Mouse (Mus musculus): ENCODE data around the gene Col25a1.

Col25a1 gene

DNA sequence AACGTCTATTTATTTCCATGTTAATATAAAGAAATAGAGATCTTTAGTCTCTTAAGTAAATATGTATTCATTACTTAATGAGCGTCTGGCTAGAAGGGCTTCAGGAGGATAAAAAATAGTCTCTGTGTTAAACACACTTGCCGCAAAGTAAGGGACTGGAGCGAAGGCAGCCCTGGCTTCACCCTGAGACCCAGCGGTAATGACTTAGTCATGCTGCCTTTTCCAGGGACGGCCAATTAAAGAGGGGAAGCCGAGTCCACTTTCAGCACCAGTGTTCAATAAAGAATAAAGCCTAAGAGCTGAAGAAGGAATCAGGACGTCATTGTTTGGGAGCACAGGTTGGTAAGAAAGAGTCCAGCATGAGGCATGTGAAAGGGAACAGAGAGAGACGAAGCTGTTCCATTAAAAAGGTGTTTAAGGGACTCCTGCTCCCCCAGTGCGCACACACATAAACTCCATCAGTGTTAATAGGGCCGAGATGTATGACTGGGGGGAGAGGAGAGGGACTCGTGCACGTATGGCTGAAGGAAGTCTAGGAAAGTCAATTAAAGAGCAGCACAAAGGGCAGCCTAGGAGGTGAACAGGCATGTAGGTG lies 30.1 kb downstream of the Col25a1 start:
- no peak for DNase-seq (ENCODE audit: low read depth, low spot score)

DNA sequence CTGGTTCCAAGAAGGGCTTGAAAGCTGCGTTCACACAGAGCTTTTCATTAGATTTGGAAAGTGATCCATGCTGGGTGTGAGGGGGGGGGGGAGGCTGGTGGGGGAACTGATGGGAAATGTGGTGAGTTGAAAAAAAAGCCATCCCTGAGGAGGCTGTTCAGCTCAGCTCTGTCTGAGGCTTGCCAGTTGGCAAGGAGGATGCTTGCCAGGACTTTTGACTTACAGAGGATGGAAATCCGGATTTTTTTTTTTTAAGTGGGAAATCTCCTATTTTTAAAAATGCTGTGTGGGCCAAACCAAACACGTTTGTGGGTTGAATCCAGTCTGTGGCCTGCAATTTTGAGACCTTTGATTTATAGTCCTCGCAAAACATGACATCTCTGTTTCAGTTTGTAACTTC lies 35.6 kb downstream of the Col25a1 start:
- DNase-seq (ENCODE audit: low read depth, low spot score), result no peak

DNA sequence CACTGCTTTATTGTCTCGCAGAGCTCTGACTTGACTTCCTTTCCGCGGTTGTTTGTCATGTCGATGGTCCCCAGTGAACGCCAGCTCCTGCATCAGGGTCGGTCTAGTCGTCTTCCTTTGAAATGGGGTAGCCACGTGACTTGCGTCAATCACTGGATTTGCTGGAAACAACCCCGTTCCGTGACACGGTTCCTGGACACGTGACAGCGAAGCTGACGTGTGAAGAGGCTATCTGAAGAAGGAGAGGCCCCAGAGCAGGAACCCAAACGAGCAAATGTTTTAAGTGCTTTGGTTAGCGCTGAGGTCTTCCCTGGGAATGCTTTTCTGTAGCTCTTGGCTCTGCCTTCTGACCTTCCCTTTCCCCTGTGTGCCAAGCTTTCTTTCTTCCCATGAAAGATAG lies 41.5 kb downstream of the Col25a1 start:
- DNase-seq (ENCODE audit: low read depth, low spot score), result no peak

DNA sequence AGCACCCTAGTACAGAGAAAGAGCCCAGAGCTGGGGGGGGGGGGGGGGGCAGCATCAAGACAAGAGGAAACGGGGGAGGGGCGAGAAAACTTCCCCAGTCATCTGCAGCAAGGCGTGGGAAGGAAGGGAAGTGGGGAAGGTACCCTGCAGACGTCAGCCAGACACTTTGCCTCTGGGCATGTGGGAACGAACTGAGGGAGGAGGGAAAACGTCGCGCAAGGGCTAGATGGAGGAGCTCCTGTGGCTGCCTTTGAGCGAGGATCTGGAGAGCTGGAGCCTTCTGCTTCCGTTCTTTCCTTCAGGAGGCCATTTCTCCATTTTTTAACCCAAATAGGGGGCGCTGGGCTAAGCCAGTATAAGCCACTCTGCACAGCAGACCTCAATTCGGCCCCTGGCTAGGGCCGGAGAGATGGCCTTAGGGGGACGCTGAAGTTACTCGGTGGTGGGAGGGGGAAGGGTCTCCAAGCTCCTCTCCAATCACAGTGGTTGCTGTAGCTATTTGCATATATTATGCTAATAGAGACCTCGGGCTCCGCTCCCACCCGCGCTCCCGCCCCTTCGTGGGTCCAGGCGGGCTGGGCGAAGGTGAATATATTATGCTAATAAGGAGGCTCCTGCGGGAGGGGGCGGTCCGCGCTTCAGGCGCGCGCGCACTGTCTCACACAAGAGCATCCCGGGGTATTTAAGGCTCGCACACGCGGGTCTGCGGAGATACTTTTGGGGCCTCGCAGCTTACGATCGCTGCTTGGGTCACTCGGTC lies 49.1 kb downstream of the Col25a1 start:
- DNase-seq (ENCODE audit: low read depth, low spot score), result no peak

DNA sequence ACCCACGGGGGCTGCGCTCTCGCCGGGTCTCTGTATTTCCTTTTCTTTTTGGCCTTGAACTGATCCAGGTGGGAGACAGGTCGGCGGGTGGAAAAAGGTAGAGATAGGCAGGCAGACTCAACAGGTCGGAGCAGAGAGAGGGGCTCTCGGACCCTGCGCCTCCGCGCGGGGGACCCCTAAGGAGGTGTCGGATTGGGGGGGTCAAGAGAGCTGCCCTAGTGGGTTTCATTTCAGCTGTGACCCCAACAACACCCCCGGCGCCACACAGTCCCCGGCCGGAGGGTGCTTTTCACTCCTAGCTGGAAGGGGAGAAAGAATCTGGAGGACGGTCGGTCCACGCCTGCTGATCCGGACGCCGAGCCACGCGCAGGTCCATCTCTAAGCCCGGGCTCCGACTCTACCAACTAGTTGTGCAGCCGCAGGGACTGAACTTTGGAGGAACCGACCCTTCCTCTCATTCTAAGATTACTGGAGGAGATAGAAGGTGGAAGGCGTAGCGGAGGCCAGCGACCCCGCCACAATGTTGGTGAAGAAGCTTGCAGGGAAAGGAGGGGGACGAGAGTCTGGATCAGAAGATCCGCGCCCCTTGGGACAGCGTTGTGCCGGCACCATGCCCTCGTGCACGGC lies 49.8 kb downstream of the Col25a1 start:
- DNase-seq (ENCODE audit: low read depth, low spot score), result no peak

DNA sequence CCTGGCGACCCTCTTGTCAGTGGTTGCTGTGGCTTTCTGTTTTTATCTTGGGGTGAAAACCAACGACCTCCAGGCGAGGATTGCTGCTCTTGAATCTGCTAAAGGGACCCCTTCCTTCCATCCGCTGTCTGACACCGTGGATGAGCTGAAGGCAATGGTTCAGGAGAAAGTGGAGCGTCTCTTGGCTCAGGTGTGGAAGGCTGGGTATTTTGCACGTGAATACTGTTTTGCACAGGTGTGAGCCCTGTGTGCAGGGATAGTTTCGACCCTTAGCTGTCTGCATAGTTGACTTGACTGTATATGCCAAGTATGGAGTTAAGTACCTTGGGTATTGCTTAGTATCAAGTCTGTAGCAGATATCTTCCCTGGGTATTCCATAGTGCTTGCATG lies 50.3 kb downstream of the Col25a1 start:
- DNase-seq (ENCODE audit: low read depth, low spot score), result no peak

DNA sequence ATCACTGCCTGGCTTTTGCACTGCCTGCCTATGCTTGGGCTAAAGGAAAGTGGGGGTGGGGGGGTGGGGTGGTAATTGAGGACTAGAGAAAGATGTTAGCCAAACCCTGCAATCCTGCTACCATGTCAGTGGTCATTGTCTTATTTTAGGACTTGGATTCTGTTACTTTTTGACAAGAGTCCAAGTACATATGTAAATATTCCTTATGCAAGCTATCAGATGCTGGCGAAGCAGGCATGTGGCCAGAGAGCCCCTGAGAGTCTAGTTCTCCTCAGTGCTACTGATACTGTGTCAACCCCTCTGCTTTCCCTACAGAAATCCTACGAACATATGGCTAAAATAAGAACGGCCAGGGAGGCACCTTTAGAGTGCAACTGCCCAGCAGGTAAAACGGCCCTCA lies 51.1 kb downstream of the Col25a1 start:
- no peak for DNase-seq (ENCODE audit: low read depth, low spot score)

DNA sequence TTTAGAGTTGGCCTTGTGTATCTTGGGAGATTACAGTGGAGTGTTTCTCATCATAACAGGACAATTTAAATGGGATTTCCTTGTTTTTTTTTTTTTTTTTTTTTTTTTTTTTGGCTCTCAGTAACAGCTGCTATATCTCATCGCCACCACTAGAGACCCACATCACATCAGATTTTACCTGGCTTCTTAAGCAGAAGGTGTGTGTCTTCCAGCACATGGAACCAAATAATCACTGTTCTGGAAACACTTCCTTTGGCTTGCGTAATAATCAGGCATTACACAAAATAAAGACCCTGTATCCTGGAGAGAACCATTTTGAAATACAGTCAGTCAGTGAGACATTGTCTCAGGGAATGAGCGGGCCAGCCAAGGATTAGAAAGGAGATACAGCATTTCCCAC lies 53.8 kb downstream of the Col25a1 start:
- DNase-seq (ENCODE audit: low read depth, low spot score), result no peak

DNA sequence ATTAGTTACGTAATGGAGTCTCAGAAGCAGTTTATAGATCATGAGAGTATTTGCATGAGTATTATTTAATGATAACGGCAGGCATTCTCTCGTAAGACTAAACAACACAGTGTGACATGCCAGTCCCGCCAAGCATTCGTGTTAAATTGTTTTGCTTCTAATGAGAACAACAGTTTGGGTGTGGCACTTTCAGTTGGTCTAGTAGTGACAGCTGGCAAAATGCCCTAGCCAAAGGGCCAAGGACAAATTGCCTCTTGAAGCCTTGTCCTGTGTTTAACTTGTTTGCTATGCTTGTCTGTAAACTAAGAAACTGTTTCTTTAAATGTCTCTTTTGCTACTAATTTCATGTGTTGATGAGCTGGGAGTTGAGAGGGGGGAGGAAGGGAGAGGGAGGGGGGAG lies 56.3 kb downstream of the Col25a1 start:
- no peak for DNase-seq (ENCODE audit: low read depth, low spot score)

DNA sequence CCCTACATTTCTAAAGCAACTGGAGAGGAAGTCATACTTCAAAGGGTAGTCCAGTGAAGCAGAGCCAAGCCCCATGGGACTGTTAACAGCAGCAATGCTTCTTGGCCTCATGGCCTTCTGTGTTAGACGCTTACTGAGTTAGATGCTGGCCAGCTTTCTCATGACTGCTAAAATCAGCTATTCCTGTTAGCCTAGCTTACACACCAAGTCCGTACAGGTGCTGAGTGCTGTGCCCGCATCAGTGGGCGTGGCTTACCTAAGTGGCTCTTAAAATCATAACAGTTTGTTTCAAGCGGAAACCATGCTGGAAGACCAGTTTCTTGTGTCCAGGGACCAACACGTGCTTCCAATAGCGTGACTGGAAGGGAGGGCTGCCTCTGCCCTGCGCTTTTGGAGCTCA lies 62.1 kb downstream of the Col25a1 start:
- DNase-seq (ENCODE audit: low read depth, low spot score), result no peak

DNA sequence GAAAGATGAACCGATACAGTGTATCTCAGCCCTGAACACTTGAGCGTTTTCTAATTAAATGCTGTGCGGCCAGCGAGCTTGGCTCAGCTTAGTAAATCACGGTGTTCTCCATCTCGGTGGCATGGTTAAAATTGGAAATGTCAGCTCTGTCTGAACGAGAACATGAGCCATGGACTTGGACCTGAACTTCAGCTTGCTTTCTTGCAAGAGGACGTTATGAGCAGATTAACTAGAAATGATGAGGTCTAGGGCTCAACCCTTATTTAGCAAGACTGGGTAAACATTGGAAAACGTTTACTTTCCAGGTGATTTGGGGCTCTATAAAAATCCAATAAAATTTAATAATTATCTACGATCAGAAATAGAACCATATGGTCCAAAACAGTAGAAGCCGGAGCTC lies 83.3 kb downstream of the Col25a1 start:
- DNase-seq (ENCODE audit: low read depth, low spot score), result no peak

DNA sequence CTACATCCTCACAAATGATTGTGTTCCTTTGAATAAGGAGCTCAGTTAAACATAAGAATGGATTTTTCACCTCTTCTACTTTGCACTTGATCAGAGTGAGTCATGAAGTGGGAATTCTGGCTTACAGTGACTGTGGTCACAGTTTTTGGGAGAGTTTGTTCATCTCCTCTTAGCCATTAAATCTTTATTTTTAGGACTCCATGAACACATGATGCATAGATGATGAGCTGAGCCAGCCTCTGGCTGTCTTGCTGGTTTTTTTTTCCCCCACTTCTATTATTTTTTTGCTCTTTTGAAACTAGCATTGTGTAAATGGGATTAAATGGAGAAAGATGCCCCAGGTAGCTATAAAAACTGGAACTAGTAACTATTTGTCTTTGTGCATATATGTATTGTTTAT lies 84.8 kb downstream of the Col25a1 start:
- DNase-seq (ENCODE audit: low read depth, low spot score), result no peak

DNA sequence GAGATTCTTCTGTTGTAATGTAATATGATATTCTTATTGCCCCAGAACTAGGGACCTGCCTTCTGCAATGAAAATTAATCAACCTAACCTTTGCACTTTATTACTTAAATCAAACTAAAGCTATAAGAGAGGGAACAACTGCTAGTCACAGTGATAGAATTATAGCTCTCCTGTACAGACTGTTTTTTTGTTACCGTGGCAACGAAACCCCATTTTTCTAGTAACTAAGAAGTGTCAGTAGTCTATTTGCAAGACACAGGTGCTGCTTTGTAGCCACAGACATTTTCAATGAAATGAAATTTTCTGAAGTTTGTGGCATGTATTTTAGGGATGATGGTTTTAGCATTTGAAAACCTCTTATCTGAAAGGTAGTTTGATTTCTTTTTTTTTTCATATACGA lies 85.3 kb downstream of the Col25a1 start:
- no peak for DNase-seq (ENCODE audit: low read depth, low spot score)

DNA sequence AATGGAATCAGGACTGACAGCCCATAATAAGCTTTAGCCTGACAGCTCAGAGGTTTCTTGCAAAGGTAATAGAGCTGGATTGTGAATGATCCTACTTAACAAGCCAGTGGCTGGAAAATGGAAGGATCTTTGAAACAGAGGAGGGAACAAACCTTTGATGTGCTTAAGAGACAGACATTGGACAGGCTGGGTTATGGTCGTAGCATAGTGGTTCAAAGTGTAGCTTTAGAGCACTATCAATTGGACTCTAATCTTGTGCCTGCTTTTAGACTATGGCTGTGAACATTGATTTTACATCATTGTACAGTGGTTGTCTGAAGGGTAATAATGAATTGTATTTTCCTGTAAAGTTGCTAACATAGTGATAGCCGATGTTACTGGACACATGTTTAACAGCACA lies 86.4 kb downstream of the Col25a1 start:
- DNase-seq (ENCODE audit: low read depth, low spot score), result no peak

DNA sequence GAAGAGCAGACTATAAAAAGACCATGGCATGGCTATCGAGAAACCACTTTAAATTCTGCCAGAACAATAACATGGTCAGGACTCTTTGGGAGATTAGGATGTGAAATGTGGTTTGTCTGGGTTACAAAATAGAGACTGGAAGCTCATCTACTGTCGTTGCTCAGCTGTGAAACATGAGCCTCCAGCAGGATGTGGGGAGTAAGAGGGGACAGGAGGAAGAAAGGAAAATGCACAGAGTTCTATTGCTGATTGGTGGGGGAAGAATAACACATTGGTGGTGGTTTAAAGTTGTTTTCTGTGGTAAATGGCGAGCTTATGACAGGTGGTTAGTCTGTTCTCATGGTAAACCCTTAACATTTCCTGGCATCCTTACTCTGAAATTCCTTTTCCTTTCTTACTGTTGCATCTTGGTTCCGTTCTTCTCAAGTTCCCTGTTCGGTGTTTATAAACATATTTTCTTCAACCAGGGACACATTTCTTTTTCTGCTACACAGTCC lies 87.0 kb downstream of the Col25a1 start:
- DNase-seq (ENCODE audit: low read depth, low spot score), result no peak

DNA sequence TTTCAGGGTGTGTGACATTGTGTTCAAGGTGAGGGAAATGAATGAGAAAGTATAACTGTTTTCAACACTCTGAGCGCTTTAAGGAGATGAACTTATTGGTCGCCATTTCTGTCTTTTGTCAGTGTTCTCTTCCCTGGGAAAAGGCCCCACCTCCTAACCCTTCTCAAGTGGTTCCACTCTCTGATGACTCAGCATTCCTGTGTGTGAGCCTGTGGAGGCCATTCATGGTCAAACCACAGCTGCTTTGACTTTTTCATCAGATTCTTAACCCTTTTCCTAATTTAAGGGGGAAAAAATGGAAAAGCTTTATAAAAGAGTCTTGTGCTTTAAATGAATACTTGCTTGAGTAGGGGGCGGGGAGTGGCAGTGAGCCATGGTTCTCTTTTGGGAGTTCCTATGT lies 89.5 kb downstream of the Col25a1 start:
- DNase-seq (ENCODE audit: low read depth, low spot score), result no peak

DNA sequence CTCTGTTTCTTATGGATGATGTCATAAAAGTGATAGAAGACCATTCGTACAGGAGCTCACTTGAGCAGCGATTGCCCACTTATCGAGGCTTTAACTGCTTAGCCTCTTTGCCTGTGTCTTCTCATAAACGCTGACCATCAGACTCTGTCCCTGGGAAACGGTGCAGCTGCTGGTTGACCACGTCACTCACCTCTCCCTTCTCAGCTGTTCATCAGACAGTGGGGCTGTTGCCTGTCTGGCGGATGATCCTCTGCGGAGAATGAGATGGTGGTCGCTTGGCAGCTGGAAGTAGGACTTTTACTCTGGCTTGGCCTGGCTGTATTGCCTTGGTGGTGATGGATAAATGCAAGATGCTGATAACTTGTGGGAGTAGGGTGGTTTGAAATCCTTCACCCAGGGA lies 96.9 kb downstream of the Col25a1 start:
- no peak for DNase-seq (ENCODE audit: low read depth, low spot score)

DNA sequence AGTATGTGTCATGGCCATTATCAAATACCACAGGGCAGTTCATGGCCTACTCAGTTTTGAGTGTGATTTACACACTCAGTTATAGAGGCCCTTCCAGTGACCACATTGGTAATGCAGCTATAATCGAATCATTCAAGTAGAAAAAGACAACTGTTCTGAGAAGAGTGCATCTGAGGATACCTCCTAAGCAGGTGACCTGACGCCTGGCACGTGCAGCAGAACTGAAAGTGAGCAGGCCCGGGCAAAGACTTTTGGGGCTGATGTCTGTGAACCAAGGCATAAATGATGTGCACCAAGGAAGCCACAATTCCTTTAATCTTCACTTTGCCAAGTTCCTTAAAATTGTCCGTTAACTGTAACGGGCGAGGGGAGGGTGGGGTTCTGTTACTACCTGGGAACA lies 101.6 kb downstream of the Col25a1 start:
- DNase-seq (ENCODE audit: low read depth, low spot score), result no peak

DNA sequence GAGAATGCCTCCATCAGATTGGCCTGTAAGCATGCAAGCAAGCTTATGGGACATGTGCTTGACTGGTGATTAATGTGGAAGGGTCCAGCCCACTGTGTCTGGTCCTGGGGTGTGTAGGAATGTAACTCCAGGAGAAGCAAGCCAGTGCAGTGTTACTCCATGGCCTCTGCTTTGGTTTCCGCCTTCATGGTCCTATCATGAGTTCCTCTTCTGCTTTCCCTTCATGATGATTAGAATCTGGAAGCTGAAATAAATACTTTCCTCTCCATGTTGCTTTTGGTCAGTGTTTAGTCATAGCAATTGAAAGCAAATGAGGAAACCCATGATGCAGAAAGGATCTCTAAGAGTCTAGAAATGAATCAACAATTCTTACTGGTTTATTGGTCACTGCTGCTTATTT lies 103.9 kb downstream of the Col25a1 start:
- no peak for DNase-seq (ENCODE audit: low read depth, low spot score)

DNA sequence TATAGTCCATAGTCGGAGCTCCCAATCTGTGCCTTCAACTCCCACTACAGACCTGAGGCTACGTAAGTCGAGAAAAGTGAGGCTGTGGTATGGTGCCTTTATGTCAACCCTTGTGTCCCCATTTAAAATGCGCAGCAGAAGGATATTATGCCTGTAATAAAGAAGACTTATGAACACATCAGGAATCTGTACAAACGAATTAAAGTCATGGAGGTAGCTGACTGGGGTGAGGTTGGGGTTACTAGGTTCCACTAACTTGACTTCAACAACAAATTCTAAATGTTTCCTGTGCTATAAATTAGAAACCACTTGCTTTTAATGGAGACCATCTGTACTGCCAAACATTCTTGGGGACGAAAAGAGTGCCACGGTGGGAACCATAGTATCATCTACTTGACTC lies 104.8 kb downstream of the Col25a1 start:
- DNase-seq (ENCODE audit: low read depth, low spot score), result no peak

DNA sequence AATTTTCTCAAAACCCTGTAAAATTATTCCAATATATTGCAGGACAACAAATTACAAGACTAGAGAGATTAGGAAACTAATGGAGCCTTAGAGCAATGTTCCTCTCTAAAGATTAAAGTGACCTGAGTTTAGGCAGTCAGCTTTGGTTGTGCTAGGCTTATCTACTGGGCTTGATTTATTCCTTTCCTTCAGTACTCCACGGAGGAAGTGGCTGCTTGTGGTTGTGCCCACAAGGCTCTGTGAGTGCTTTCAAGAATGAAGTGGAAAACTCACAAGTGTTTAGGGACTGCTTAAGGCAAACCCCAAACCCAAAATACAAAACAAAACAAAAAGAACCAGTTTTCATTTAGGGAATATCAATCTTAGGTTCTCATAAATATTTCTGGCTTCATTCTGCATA lies 106.6 kb downstream of the Col25a1 start:
- no peak for DNase-seq (ENCODE audit: low read depth, low spot score)

DNA sequence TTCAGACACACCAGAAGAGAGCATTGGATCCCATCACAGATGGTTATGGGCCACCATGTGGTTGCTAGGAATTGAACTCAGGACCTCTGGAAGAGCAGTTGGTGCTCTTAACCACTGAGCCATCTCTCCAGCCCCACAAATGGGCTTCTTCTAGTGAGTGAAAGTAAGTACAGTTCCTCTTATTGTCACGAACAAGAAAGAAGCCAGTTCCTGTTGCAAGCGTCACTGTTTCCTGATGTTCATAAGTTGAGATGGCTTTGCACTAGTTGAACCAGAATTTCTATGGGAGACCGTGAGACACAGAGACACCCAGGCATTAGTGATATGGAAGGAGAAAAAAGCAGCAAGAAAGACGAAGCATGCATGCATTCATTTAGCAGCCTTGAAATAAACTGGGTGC lies 110.6 kb downstream of the Col25a1 start:
- no peak for DNase-seq (ENCODE audit: low read depth, low spot score)

DNA sequence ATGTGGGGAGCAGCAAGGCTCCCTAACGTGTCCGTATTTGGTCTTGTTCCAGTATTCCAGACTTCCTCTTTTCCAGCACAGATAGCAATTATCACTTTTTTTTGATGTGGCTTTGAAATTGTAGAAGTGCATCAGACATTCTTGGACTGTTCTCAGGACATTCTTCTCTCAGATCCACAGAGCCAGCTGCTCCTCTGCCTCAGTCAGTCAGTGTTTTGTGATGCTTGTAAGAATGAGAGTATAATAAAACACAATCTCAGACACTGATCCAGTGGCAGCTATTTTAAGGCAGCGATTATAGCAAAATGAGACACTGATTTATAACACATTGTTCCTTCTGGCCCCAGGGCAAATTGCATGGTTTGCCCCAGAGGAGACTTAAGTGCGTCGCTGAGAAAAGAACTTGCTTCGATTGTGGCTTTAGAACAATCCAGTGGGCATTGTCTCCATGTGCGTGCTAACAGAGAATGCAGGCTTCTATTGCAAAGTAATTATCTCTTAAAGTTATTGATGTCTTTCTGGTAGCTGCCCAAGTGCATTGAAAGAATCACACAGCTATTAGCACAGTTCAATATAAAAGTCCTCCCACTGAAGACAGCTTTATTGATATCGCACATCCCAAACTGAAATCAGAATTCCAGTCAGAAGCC lies 111.5 kb downstream of the Col25a1 start:
- DNase-seq (ENCODE audit: low read depth, low spot score), result no peak

All from WW6 (cell line).